Mouse (Mus musculus): ENCODE measurements around the gene Cyp4a12b. TPM values are rescaled to one million over a fixed set of nuclear protein-coding genes. Genes with fewer than 3 reads are reported as not detected.

Cyp4a12b gene
- polyA plus RNA-seq, 1 experiment from 2014 or later: not detected

DNA sequence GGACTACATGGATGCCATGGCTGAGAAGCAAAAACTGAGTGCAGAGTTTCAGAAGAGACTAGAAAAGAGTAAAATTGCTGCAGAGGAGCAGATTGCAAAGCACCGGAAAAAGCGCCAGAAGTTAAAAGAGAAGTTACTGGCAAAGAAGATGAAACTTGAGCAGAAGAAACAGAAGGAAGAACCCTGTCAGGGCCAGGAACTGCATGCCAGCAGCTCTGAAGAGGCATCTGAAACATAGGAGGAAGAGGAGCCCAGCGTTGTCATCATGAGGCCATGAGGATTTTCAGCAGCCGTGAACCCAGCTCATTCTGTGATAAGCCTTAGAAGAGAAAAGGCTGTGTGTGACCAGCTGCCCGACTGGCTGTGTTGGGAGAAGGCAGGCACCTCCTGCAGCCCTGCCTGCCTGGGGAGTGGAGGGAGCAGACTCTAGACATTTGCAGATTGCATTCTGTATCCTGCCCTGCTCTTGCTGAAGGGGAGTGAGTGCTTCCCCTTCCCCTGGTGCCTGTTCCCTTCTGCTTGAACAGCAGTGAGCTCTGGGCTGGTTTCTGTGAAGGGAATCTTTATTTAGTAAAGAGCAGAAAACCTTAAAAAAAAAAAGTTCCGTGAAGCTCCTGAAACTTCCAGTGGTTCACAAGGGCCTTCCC lies 69.7 kb downstream of the Cyp4a12b start:
- Histone ChIP-seq H3K27ac (ENCODE audit: low read length) (no peak overlapping the region), H3K36me3 (ENCODE audit: control insufficient read depth, insufficient read depth, low read length) (no peaks in the 10 kb centered on the region), H3K9ac (replicated peaks; ENCODE audit: low read depth, low read length) (no peak overlapping the region), H3K9me3 (ENCODE audit: control insufficient read depth, low read depth, low read length) (no peaks in the 10 kb centered on the region), H3K4me2 (replicated peaks; ENCODE audit: low read depth, low read length) (no peak overlapping the region), H3K4me1 (ENCODE audit: control insufficient read depth, insufficient read depth, low read length) (no peaks in the 10 kb centered on the region), H3K4me3 (ENCODE audit: low read depth, low read length) (no peak overlapping the region), H3K27me3 (ENCODE audit: control insufficient read depth, insufficient read depth, low read length) (no peaks in the 10 kb centered on the region)
- no peak for ATAC-seq (ENCODE audit: insufficient number of reproducible peaks, insufficient read depth, low FRiP score, low read depth)
- 72% methylated on average over 6 of the region's 6 CpGs for WGBS

Other genes starting within 250 kb of the Cyp4a12b start
- gene Cyp4a29, start 169.5 kb upstream of the Cyp4a12b start, polyA plus RNA-seq (2014; fragmentation: Nextera tagmentation; extraction: Ambion mirVana): not detected in 2 replicates
- not detected in 2 replicates for gene Cyp4a12a, start 112.6 kb upstream of the Cyp4a12b start, polyA plus RNA-seq (2014; fragmentation: Nextera tagmentation; extraction: Ambion mirVana)
- not detected in 2 replicates for gene Cyp4a30b, start 41.0 kb downstream of the Cyp4a12b start, polyA plus RNA-seq (2014; fragmentation: Nextera tagmentation; extraction: Ambion mirVana)
- gene Cyp4a14, start 84.5 kb downstream of the Cyp4a12b start, polyA plus RNA-seq (2014; fragmentation: Nextera tagmentation; extraction: Ambion mirVana): not detected in 2 replicates
- gene Cyp4a10, start 106.6 kb downstream of the Cyp4a12b start, polyA plus RNA-seq (2014; fragmentation: Nextera tagmentation; extraction: Ambion mirVana): not detected in 2 replicates
- gene Cyp4a31, start 152.0 kb downstream of the Cyp4a12b start, polyA plus RNA-seq (2014; fragmentation: Nextera tagmentation; extraction: Ambion mirVana): not detected in 2 replicates
- not detected in 2 replicates for gene Cyp4a32, start 189.3 kb downstream of the Cyp4a12b start, polyA plus RNA-seq (2014; fragmentation: Nextera tagmentation; extraction: Ambion mirVana)
- 1.0 TPM in 2 replicates for gene Cyp4b1, start 236.1 kb downstream of the Cyp4a12b start, polyA plus RNA-seq (2014; fragmentation: Nextera tagmentation; extraction: Ambion mirVana)